7 mouse cellular contexts compared by ENCODE assay signal in the genomic region with DNA sequence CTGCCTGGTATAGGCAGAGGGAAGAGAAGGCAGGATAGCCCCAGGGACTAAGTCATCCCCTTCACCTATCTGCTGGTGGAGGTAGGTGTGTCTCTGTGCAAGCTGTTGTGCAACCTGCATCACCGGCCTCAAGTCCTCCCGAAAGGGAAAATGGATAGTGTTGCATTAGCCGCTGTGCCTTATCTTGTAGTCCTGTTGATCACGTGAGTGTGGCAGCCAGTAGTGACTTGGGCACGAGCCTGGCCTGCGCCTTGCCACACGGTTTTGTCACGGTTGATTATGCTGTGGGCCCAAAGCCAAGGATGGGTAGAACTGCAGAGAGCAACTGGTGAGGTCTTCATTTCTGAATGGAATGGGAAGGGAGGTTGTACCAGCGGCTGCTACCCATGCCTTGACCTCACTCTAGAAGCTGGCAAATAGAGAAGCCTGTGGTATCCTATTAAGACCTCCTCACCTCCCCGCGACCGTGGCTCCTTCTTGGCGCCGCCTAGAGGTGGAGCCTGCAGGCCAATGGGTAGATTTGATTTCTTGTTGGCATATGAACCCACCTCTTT. TPM values are rescaled to one million over a fixed set of nuclear protein-coding genes. Genes with fewer than 3 reads are reported as not detected.
A peak's percentile ranks its signal among the peaks of the same experiment; 100 is the strongest.
DNase-seq lines count a peak whose midpoint lies in the region; ATAC-seq and TF ChIP-seq lines count a peak whose summit lies in the region.

No protein-coding gene starts in this region.

- TF ChIP-seq CTCF in CH12.LX (conservative IDR thresholded peaks at IDR 0.05 in 1 of 2, IDR thresholded peaks at IDR 0.05 in 1 of 2; ENCODE audit: low read depth in 2 of 2, low read length in 2 of 2) = peak in 1 of 2 experiments; percentile 73; a peak in 2 of 4 replicates

- peak overlapping the region in 2 of 3 experiments; percentile 9 to 71 for H3K4me3 ChIP-seq in CH12.LX (replicated peaks in 1 of 3; ENCODE audit: low read depth in 2 of 3, low read length in 2 of 3, poor library complexity in 1 of 3)
- peak overlapping the region; percentile 94 for H3K4me3 ChIP-seq in kidney, embryonic 15.5 days (replicated peaks)

- no peak overlapping the region for H3K9ac ChIP-seq in CH12.LX (ENCODE audit: insufficient read depth, low read depth)
- H3K9ac ChIP-seq in kidney, embryonic 15.5 days = peak overlapping the region; percentile 89

- peaks cover 7% of the 10 kb centered on the region; the same call in 1 of the 2 replicates for H3K79me2 ChIP-seq in CH12.LX (replicated peaks; ENCODE audit: control insufficient read depth, extremely low read depth, insufficient read depth, poor library complexity, severe bottlenecking)

- TF ChIP-seq EP300 in CH12.LX (IDR thresholded peaks at IDR 0.05; ENCODE audit: low read length) = no peak

- H3K27me3 ChIP-seq in CH12.LX (replicated peaks) = no peaks in the 10 kb centered on the region
- H3K27me3 ChIP-seq in kidney, embryonic 15.5 days = no peaks in the 10 kb centered on the region

- H3K4me1 ChIP-seq in CH12.LX (ENCODE audit: control insufficient read depth in 1 of 2, insufficient read depth in 2 of 2) = peaks cover 15 to 59% of the 10 kb centered on the region in 2 experiments
- H3K4me1 ChIP-seq in kidney, embryonic 15.5 days = peaks cover 41% of the 10 kb centered on the region

- peak overlapping the region; percentile 1; the same call in 1 of the 2 replicates for H3K27ac ChIP-seq in CH12.LX (ENCODE audit: insufficient read depth, low read depth)
- peak overlapping the region; percentile 83; the same call in 1 of the 2 replicates for H3K27ac ChIP-seq in kidney, embryonic 15.5 days

- peak; percentile 23; the same call in 1 of the 2 replicates for TF ChIP-seq POLR2A in CH12.LX (IDR thresholded peaks at IDR 0.05; ENCODE audit: low read depth, low read length)

- H3K36me3 ChIP-seq in CH12.LX (replicated peaks in 1 of 2; ENCODE audit: control insufficient read depth in 1 of 2, insufficient read depth in 1 of 2, low read length in 1 of 2) = peaks cover 0 to 13% of the 10 kb centered on the region in 2 experiments
- no peaks in the 10 kb centered on the region for H3K36me3 ChIP-seq in kidney, embryonic 15.5 days

- DNase-seq in 416B (ENCODE audit: low read depth) (peak; percentile 81), CH12.LX (ENCODE audit: extremely low read depth) (no peak)
- peak; percentile 90 for DNase-seq in cerebellum, adult 11-12 months
- DNase-seq in lung, postnatal 10 days = peak; percentile 57
- DNase-seq in right cerebral cortex, postnatal 14 days = peak; percentile 53

- no peak; the same call in 1 of the 2 replicates for TF ChIP-seq RAD21 in CH12.LX (IDR thresholded peaks at IDR 0.05; ENCODE audit: low read depth, low read length)

- dilution Hi-C loops in CH12.LX (cut with MboI; ENCODE audit: extremely low pct_ligation_motif_present, extremely low pct_unique_long_range_greater_than_20kb, low sequenced_read_pairs) = no loop called here

- peak; percentile 53 for ATAC-seq in granulocyte monocyte progenitor cell, adult 5-6 weeks (replicated peaks; ENCODE audit: poor library complexity, severe bottlenecking)
- ATAC-seq in kidney, embryonic 15.5 days (replicated peaks; ENCODE audit: low FRiP score) = 0 out of 2 replicates have a peak, but pooled peaks have one; percentile 2

- peak overlapping the region; percentile 86 for H3K4me2 ChIP-seq in CH12.LX (ENCODE audit: insufficient read depth, low read depth, poor library complexity, severe bottlenecking)
- peak overlapping the region; percentile 93 for H3K4me2 ChIP-seq in kidney, embryonic 15.5 days

- WGBS in kidney, embryonic 15.5 days = 20% methylated on average over 14 of the region's 14 CpGs

- H3K9me3 ChIP-seq in CH12.LX (replicated peaks; ENCODE audit: low read length) = no peaks in the 10 kb centered on the region
- H3K9me3 ChIP-seq in kidney, embryonic 15.5 days (replicated peaks) = no peaks in the 10 kb centered on the region

- in situ Hi-C loops in CH12.LX (cut with MboI; ENCODE audit: low pct_ligation_motif_present, low pct_unique_long_range_greater_than_20kb, low sequenced_read_pairs) = no loop called here

TF ChIP-seq in CH12.LX, 34 proteins besides CTCF, POLR2A, EP300 and RAD21:
- TF ChIP-seq RCOR1 (conservative IDR thresholded peaks at IDR 0.05; ENCODE audit: low read depth, low read length) (no peak), USF2 (conservative IDR thresholded peaks at IDR 0.05; ENCODE audit: low read depth, low read length) (peak; percentile 15; the same call in 1 of the 2 replicates), SIN3A (IDR thresholded peaks at IDR 0.05; ENCODE audit: low read length) (no peak; the same call in 1 of the 2 replicates), USF1 (IDR thresholded peaks at IDR 0.05; ENCODE audit: low read depth, low read length) (peak; percentile 58), JUN (IDR thresholded peaks at IDR 0.05; ENCODE audit: insufficient read depth, low read depth, low read length) (no peak), KAT2A (IDR thresholded peaks at IDR 0.05; ENCODE audit: insufficient replicate concordance, low read length) (no peak), BHLHE40 (IDR thresholded peaks at IDR 0.05; ENCODE audit: low read depth, low read length) (peak; percentile 96), CHD2 (IDR thresholded peaks at IDR 0.05; ENCODE audit: low read length) (no peak)

RNA-seq across cellular contexts. Expression of a gene that starts 1.8 kb away (rescaled TPM):
- total RNA-seq in CH12.LX (2012; rRNA removed) = 31.9 and 35.9 TPM in 2 replicates
- total RNA-seq in CH12.LX (2014; rRNA removed) = 14.7 and 18.8 TPM in 2 replicates
- polyA plus RNA-seq in CH12.LX (2012; ENCODE audit: insufficient read length, low read depth) = 62.2 and 67.7 TPM in 2 replicates
- total RNA-seq in granulocyte monocyte progenitor cell, adult 5-6 weeks (2014; fragmentation: Nextera tagmentation) = 11.0 and 12.9 TPM in 2 replicates
- 8.8 and 14.8 TPM in 2 replicates for total RNA-seq in granulocyte monocyte progenitor cell, adult 5-6 weeks (2017)
- 9.3 and 12.4 TPM in 2 replicates for polyA plus RNA-seq in kidney, embryonic 15.5 days (2015; fragmentation: Nextera tagmentation; extraction: Ambion mirVana)

RNA-seq across cellular contexts. Expression of a gene that starts 36.7 kb away (rescaled TPM):
- total RNA-seq in CH12.LX (2012; rRNA removed) (328 and 358 TPM in 2 replicates), CH12.LX (2014; rRNA removed) (840 and 921 TPM in 2 replicates)
- 186 and 190 TPM in 2 replicates for polyA plus RNA-seq in CH12.LX (2012; ENCODE audit: insufficient read length, low read depth)
- total RNA-seq in granulocyte monocyte progenitor cell, adult 5-6 weeks (2014; fragmentation: Nextera tagmentation) = 65.6 and 67.9 TPM in 2 replicates
- total RNA-seq in granulocyte monocyte progenitor cell, adult 5-6 weeks (2017) = 105 and 142 TPM in 2 replicates
- polyA plus RNA-seq in kidney, embryonic 15.5 days (2015; fragmentation: Nextera tagmentation; extraction: Ambion mirVana) = 50.2 and 50.7 TPM in 2 replicates
